Mouse (Mus musculus) colon, adult 2 months (tissue): ENCODE results near the gene Crp. TPM values are rescaled to one million over a fixed set of nuclear protein-coding genes. Genes with fewer than 3 reads are reported as not detected.

Source experiments
- polyA plus RNA-seq: library from polyadenylated mRNA; depleted of rRNA; stranded (reverse); fragments of >200 nt; gene quantifications from 2 replicates; pipeline ENCODE4 v1.2.3, GENCODE M21; 2012; rRNA removed

The Crp gene
- not detected in 2 replicates for polyA plus RNA-seq

DNA sequence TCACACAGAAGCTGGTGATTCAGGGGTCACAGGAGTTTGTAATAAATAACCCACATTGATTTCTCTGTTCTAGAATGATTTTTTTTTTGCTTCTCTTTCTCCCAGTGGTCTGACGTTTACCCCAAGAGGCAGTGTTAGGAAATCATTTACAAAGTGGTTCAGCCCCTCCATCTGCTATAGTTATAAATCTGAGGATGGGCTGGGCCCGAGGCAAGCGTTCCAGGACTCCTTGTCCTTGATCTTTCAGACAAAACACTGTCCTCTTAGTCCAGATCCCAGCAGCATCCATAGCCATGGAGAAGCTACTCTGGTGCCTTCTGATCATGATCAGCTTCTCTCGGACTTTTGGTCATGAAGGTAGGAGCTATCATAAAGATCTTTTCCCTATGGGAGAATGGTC lies at the start of gene Crp:
TSS of gene Crp (plus strand) at position 212 of the 400 bp plus-strand sequence.

Other genes starting within 250 kb of the Crp start
- 1.8 and 2.3 TPM in 2 replicates for gene Slamf9, start 222.7 kb upstream of the Crp start, polyA plus RNA-seq
- 165 and 216 TPM in 2 replicates for gene Igsf9, start 216.3 kb upstream of the Crp start, polyA plus RNA-seq
- gene Tagln2, start 198.0 kb upstream of the Crp start, polyA plus RNA-seq = 382 and 458 TPM in 2 replicates
- 0.52 and 1.3 TPM in 2 replicates for gene Cfap45, start 177.3 kb upstream of the Crp start, polyA plus RNA-seq
- 3.4 and 3.9 TPM in 2 replicates for gene Vsig8, start 142.1 kb upstream of the Crp start, polyA plus RNA-seq
- 1.4 and 2.6 TPM in 2 replicates for gene Slamf8, start 107.5 kb upstream of the Crp start, polyA plus RNA-seq
- not detected in 2 replicates for gene Fcrl6, start 95.5 kb upstream of the Crp start, polyA plus RNA-seq
- 31.9 and 32.7 TPM in 2 replicates for gene Dusp23, start 65.1 kb upstream of the Crp start, polyA plus RNA-seq
- not detected in 2 replicates for gene Apcs, start 197.0 kb downstream of the Crp start, polyA plus RNA-seq